In the genomic region with DNA sequence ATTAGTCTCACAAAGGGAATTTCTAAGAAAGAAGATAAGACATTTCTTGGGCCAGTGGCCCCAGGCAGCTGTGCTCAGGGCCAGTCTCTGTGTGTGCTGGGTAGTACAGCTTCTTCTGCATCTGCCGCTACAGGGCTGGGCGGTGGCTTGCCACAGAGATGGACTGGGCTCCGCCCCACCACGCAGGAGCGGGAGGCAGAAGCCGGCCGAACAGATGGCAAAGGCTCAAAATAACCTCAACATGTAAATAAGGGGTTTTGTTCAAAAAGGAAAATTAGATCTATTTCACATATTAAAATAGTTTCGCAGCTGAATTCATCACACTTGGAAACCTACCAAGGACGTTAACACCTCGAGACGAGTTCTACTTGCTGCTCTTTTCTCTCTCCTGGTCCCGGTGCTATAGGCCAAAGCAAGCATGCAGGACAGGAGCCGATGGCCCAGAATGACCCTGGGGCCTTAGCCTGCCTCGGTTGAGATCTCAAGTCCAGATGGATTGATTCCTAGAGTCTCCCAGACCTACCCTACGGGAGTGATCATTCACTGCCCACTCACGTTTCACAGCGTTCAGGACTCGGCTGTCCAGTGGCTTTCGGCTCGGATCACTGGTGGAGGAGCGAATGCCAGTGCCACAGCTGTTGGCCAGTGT, we compare ENCODE assay signal across 9 mouse cellular contexts. TPM values are rescaled to one million over a fixed set of nuclear protein-coding genes. Genes with fewer than 3 reads are reported as not detected.
DNase-seq lines count a peak whose midpoint lies in the region; ATAC-seq and TF ChIP-seq lines count a peak whose summit lies in the region.
"Had no signal": no experiment of that assay in that cellular context is flagged by ENCODE, and none has a peak within 500 bp of the region (broad histone marks: within the 10 kb centered on the region; RNA-seq: fewer than 3 reads in every experiment).

No protein-coding gene starts in this region.

- no peak for TF ChIP-seq POLR2A in heart, adult 2 months (IDR thresholded peaks at IDR 0.05; ENCODE audit: insufficient read depth, low read depth, low read length)

- no peaks in the 10 kb centered on the region for H3K9me3 ChIP-seq in limb, embryonic 15.5 days
- no peaks in the 10 kb centered on the region for H3K9me3 ChIP-seq in limb, embryonic 10.5 days (replicated peaks)
- H3K9me3 ChIP-seq in forebrain, embryonic 15.5 days, result no peaks in the 10 kb centered on the region
- H3K9me3 ChIP-seq in liver, embryonic 16.5 days (replicated peaks; ENCODE audit: control insufficient read depth, low read length), result no peaks in the 10 kb centered on the region

- peaks cover 19% of the 10 kb centered on the region; the same call in 1 of the 2 replicates for H3K4me1 ChIP-seq in limb, embryonic 15.5 days
- H3K4me1 ChIP-seq in limb, embryonic 10.5 days, result peaks cover 15% of the 10 kb centered on the region
- peaks cover 11% of the 10 kb centered on the region for H3K4me1 ChIP-seq in forebrain, embryonic 15.5 days
- peaks cover 33% of the 10 kb centered on the region for H3K4me1 ChIP-seq in liver, embryonic 16.5 days (ENCODE audit: control insufficient read depth, low read depth, low read length)
- no peaks in the 10 kb centered on the region for H3K4me1 ChIP-seq in heart, adult 2 months (ENCODE audit: control insufficient read depth, insufficient read depth, low read length)

- no peak for DNase-seq in limb, embryonic 10.5 days (ENCODE audit: low spot score)
- DNase-seq in splenic B cell, adult 2 months (ENCODE audit: low read depth, low spot score), result peak; percentile 15
- no peak for DNase-seq in kidney, adult 9 months
- no peak for DNase-seq in heart, adult 2 months
- no peak for DNase-seq in neural tube, embryonic 10.5 days (ENCODE audit: extremely low spot score, low spot score)
- DNase-seq: thymus, postnatal 14 days had no signal

- TF ChIP-seq CTCF in heart, adult 2 months (IDR thresholded peaks at IDR 0.05), result no peak

- H3K4me2 ChIP-seq in limb, embryonic 15.5 days, result no peak overlapping the region
- no peak overlapping the region for H3K4me2 ChIP-seq in forebrain, embryonic 15.5 days (replicated peaks)
- peak overlapping the region; percentile 1; the same call in 1 of the 2 replicates for H3K4me2 ChIP-seq in liver, embryonic 16.5 days (ENCODE audit: low read depth, low read length)

- H3K4me3 ChIP-seq in limb, embryonic 15.5 days, result no peak overlapping the region
- no peak overlapping the region for H3K4me3 ChIP-seq in limb, embryonic 10.5 days
- H3K4me3 ChIP-seq in forebrain, embryonic 15.5 days, result no peak overlapping the region
- no peak overlapping the region for H3K4me3 ChIP-seq in liver, embryonic 16.5 days (ENCODE audit: low read depth, low read length)
- no peak overlapping the region for H3K4me3 ChIP-seq in heart, adult 2 months

- no peaks in the 10 kb centered on the region for H3K79me2 ChIP-seq in heart, adult 2 months (replicated peaks; ENCODE audit: control insufficient read depth, insufficient read depth, low read length)

- no peaks in the 10 kb centered on the region for H3K27me3 ChIP-seq in limb, embryonic 15.5 days
- no peaks in the 10 kb centered on the region for H3K27me3 ChIP-seq in limb, embryonic 10.5 days (ENCODE audit: low read depth, poor library complexity, severe bottlenecking)
- H3K27me3 ChIP-seq in forebrain, embryonic 15.5 days, result 0 out of 2 replicates have a peak, but pooled peaks cover 2% of the 10 kb centered on the region
- no peaks in the 10 kb centered on the region for H3K27me3 ChIP-seq in liver, embryonic 16.5 days (ENCODE audit: control insufficient read depth, insufficient read depth, low read depth, low read length)
- H3K27me3 ChIP-seq in splenic B cell, adult 2 months (ENCODE audit: control insufficient read depth, insufficient read depth, low read length, poor library complexity, severe bottlenecking), result no peaks in the 10 kb centered on the region
- no peaks in the 10 kb centered on the region for H3K27me3 ChIP-seq in heart, adult 2 months (ENCODE audit: control insufficient read depth, insufficient read depth, low read length)

- no peak overlapping the region for H3K9ac ChIP-seq in limb, embryonic 15.5 days
- no peak overlapping the region for H3K9ac ChIP-seq in forebrain, embryonic 15.5 days (replicated peaks)
- H3K9ac ChIP-seq in liver, embryonic 16.5 days (ENCODE audit: low read depth, low read length), result no peak overlapping the region
- no peak overlapping the region for H3K9ac ChIP-seq in heart, adult 2 months (ENCODE audit: low read depth, low read length)

- H3K27ac ChIP-seq in limb, embryonic 15.5 days, result 0 out of 2 replicates have a peak overlapping the region, but pooled peaks have one; percentile 17
- no peak overlapping the region for H3K27ac ChIP-seq in limb, embryonic 10.5 days
- H3K27ac ChIP-seq in forebrain, embryonic 15.5 days (replicated peaks), result peak overlapping the region; percentile 8; the same call in 1 of the 2 replicates
- H3K27ac ChIP-seq in liver, embryonic 16.5 days (ENCODE audit: low read length), result no peak overlapping the region
- H3K27ac ChIP-seq in heart, adult 2 months, result no peak overlapping the region

- intact Hi-C loops in heart, adult 2 months (cut with DNase I), result no loop called here

- H3K36me3 ChIP-seq in limb, embryonic 15.5 days, result peaks cover 6% of the 10 kb centered on the region; the same call in 1 of the 2 replicates
- H3K36me3 ChIP-seq in limb, embryonic 10.5 days, result no peaks in the 10 kb centered on the region
- H3K36me3 ChIP-seq in forebrain, embryonic 15.5 days, result no peaks in the 10 kb centered on the region
- no peaks in the 10 kb centered on the region for H3K36me3 ChIP-seq in liver, embryonic 16.5 days (ENCODE audit: control insufficient read depth, insufficient read depth)
- no peaks in the 10 kb centered on the region for H3K36me3 ChIP-seq in splenic B cell, adult 2 months (ENCODE audit: control insufficient read depth, insufficient read depth, low read length, poor library complexity, severe bottlenecking)
- no peaks in the 10 kb centered on the region for H3K36me3 ChIP-seq in heart, adult 2 months (ENCODE audit: control insufficient read depth, insufficient read depth, low read length)

- no peak for TF ChIP-seq EP300 in heart, adult 2 months (IDR thresholded peaks at IDR 0.05; ENCODE audit: insufficient read depth, low read depth, low read length)

- whole genome bisulfite sequencing in limb, embryonic 15.5 days, result 55% methylated on average over 21 of the region's 21 CpGs
- 78% methylated on average over 21 of the region's 21 CpGs for WGBS in limb, embryonic 10.5 days
- 65% methylated on average over 21 of the region's 21 CpGs for WGBS in forebrain, embryonic 15.5 days
- WGBS in liver, embryonic 16.5 days (ENCODE audit: insufficient replicate concordance), result 59% methylated on average over 21 of the region's 21 CpGs
- WGBS in heart, adult 2 months, result 74% methylated on average over 21 of the region's 21 CpGs

- no peak for ATAC-seq in limb, embryonic 15.5 days (ENCODE audit: insufficient number of reproducible peaks, low FRiP score, low TSS enrichment, low read depth)
- ATAC-seq in forebrain, embryonic 15.5 days (replicated peaks), result no peak
- peak; percentile 79 for ATAC-seq in liver, embryonic 16.5 days (ENCODE audit: low read depth)

RNA-seq across cellular contexts. Expression of a gene that starts 39.6 kb away (rescaled TPM):
- 89.7 and 94.1 TPM in 2 replicates for polyA plus RNA-seq in limb, embryonic 15.5 days (2015; fragmentation: Nextera tagmentation; extraction: Ambion mirVana)
- polyA plus RNA-seq in limb, embryonic 10.5 days (2016; fragmentation: Nextera tagmentation; extraction: Ambion mirVana), result 95.5 and 95.6 TPM in 2 replicates
- 113 and 119 TPM in 2 replicates for polyA plus RNA-seq in forebrain, embryonic 15.5 days (2015; fragmentation: Nextera tagmentation; extraction: Ambion mirVana)
- polyA plus RNA-seq in liver, embryonic 16.5 days (2015; fragmentation: Nextera tagmentation; extraction: Ambion mirVana), result 392 and 410 TPM in 2 replicates
- total RNA-seq in heart, adult 2 months (2021), result 10 to 100 TPM; 86.3 to 92.0 TPM
- 116 and 139 TPM in 2 replicates for polyA plus RNA-seq in heart, adult 2 months (2012; rRNA removed)

Comparison
In these comparisons a context has a peak if more than half of its experiments do, and no peak if none do; other contexts are left out.
1. H3K27ac ChIP-seq: peak in limb, embryonic 15.5 days (single experiment) and forebrain, embryonic 15.5 days (single experiment); none in limb, embryonic 10.5 days (single experiment), liver, embryonic 16.5 days (single experiment) and heart, adult 2 months (single experiment).